Mouse (Mus musculus) erythroblast, embryonic 14.5 days (primary cell): ENCODE data around the gene Arhgap35.

Source experiments
- GATA1 ChIP-seq: IDR thresholded peaks from 2 replicates; pipeline ENCODE4 v1.6.1; 2012; ENCODE audit warnings: low read length, inconsistent platforms, mixed read lengths
- TAL1 ChIP-seq: IDR thresholded peaks from 3 replicates; pipeline ENCODE4 v1.6.1; 2012; ENCODE audit warnings: low read length, inconsistent platforms, mixed read lengths

DNA sequence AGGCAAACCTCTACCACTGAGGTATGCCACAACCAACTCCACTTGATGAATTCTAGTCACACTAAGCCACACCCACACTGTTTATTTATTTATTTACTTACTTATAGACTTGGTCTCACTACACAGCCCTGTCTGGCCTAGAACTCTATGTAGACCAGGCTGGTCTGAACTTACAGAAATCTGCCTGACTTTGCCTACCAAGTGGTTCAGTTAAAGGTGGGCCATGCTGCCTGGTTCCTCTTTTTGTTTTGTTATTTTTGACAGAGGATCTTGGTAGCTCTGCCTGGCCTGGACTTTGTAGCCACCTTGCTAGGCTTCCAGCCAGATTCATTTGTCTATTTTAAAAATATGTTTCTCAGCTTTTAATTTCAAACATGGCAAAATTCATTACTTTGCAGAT lies 126.0 kb downstream of the Arhgap35 start:
- TF ChIP-seq GATA1 (no peak), TAL1 (no peak)
